Mouse (Mus musculus): ENCODE data around the gene Unc93a2.
"Not testable (repeated sequence)": the region's sequence is repeated elsewhere in the genome, so short reads cannot be mapped to it uniquely, and the experiment has no call there.

DNA sequence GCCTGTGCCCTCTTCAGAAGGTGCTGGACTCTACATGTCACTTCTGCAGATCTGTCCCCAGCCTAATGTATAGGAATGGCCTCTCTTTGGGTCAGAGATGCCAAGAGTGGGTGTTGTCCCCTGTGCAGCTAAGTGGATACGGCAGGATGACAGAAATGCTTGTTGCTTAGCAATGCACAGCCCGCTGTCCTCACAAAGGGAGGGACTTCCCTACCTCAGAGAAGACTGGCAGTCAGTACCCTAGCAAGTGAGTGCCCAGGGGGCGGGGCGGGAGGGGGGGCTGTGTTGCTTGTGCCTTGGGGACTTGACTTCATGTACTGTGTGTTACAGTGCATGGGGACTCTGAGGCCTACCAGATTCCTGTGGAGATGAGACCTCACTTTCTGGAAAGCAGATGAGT is 25.5 kb downstream of the Unc93a2 start:
- not testable (repeated sequence) for TF ChIP-seq CTCF (IDR thresholded peaks at IDR 0.05); EP300 (IDR thresholded peaks at IDR 0.05; ENCODE audit: insufficient read depth, low read depth, low read length)

All from heart, adult 2 months (tissue).